25 mouse cellular contexts compared by ENCODE assay signal in genomic region chr2:139493836-139494235, GRCm38 (mm10). TPM values are rescaled to one million over a fixed set of nuclear protein-coding genes. Genes with fewer than 3 reads are reported as not detected.
DNase-seq lines count a peak whose midpoint lies in the region; ATAC-seq lines count a peak whose summit lies in the region.
"Had no signal": no experiment of that assay in that cellular context is flagged by ENCODE, and none has a peak within 500 bp of the region (broad histone marks: within the 10 kb centered on the region; RNA-seq: fewer than 3 reads in every experiment).

Sptlc3 (plus strand) TSS chr2:139493913.

- no peak within 1 kb of the TSS for H3K27ac ChIP-seq in kidney, embryonic 14.5 days (ENCODE audit: low read depth, low read length)
- H3K27ac ChIP-seq in embryonic facial prominence, embryonic 14.5 days (replicated peaks; ENCODE audit: low read depth, low read length): no peak within 1 kb of the TSS
- no peak within 1 kb of the TSS for H3K27ac ChIP-seq in limb, embryonic 15.5 days
- H3K27ac ChIP-seq: hindbrain, postnatal 0 days; kidney, postnatal 0 days; layer of hippocampus, adult 2 months; left cerebral cortex, adult 2 months; neural tube, embryonic 15.5 days had no signal

- no peaks in the 10 kb centered on the region for H3K27me3 ChIP-seq in kidney, embryonic 14.5 days (ENCODE audit: control insufficient read depth, insufficient read depth, low read length)
- H3K27me3 ChIP-seq in embryonic facial prominence, embryonic 14.5 days (replicated peaks; ENCODE audit: control insufficient read depth, insufficient read depth, low read length): no peaks in the 10 kb centered on the region
- no peaks in the 10 kb centered on the region for H3K27me3 ChIP-seq in limb, embryonic 15.5 days
- H3K27me3 ChIP-seq: heart, embryonic 12.5 days; neural tube, embryonic 15.5 days had no signal

- no peak for DNase-seq in kidney, adult 9 months
- peak; percentile 1 for DNase-seq in R1 (ENCODE audit: low read depth, low spot score)
- peak; percentile 64 for DNase-seq in embryonic facial prominence, embryonic 14.5 days (ENCODE audit: low spot score)
- DNase-seq in adrenal gland, postnatal 10 days: no peak
- no peak for DNase-seq in thymus, adult 18-20 months
- DNase-seq in cerebellum, adult 8-10 months: no peak
- DNase-seq: cerebellum, postnatal 14 days; lung, adult 18-20 months; midbrain, embryonic 14.5 days; right cerebral cortex, postnatal 25 days had no signal

- no peak for ATAC-seq in kidney, embryonic 14.5 days (ENCODE audit: low FRiP score, low TSS enrichment)
- peak; percentile 50; the same call in 1 of the 2 replicates for ATAC-seq in embryonic facial prominence, embryonic 14.5 days (ENCODE audit: low read depth)
- ATAC-seq in limb, embryonic 15.5 days (ENCODE audit: insufficient number of reproducible peaks, low FRiP score, low TSS enrichment, low read depth): no peak
- ATAC-seq: forebrain, embryonic 14.5 days; hindbrain, postnatal 0 days had no signal

- H3K4me2 ChIP-seq in kidney, embryonic 14.5 days (replicated peaks; ENCODE audit: low read depth, low read length): peak within 1 kb of the TSS; percentile 25
- peak within 1 kb of the TSS; percentile 35 for H3K4me2 ChIP-seq in embryonic facial prominence, embryonic 14.5 days (ENCODE audit: low read depth, low read length)
- no peak within 1 kb of the TSS for H3K4me2 ChIP-seq in limb, embryonic 15.5 days
- H3K4me2 ChIP-seq: heart, embryonic 12.5 days; neural tube, embryonic 15.5 days had no signal

- no peaks in the 10 kb centered on the region for H3K9me3 ChIP-seq in kidney, embryonic 14.5 days (ENCODE audit: control insufficient read depth, low read length)
- no peaks in the 10 kb centered on the region for H3K9me3 ChIP-seq in embryonic facial prominence, embryonic 14.5 days (ENCODE audit: control insufficient read depth, low read length)
- H3K9me3 ChIP-seq in limb, embryonic 15.5 days: no peaks in the 10 kb centered on the region
- H3K9me3 ChIP-seq: heart, embryonic 12.5 days; neural tube, embryonic 15.5 days had no signal

- no peak within 1 kb of the TSS for H3K9ac ChIP-seq in kidney, embryonic 14.5 days (ENCODE audit: low read depth, low read length)
- no peak within 1 kb of the TSS for H3K9ac ChIP-seq in embryonic facial prominence, embryonic 14.5 days (ENCODE audit: low read depth, low read length)
- no peak within 1 kb of the TSS for H3K9ac ChIP-seq in limb, embryonic 15.5 days
- H3K9ac ChIP-seq: heart, embryonic 12.5 days; neural tube, embryonic 15.5 days had no signal

- H3K4me1 ChIP-seq in kidney, embryonic 14.5 days (ENCODE audit: control insufficient read depth, insufficient read depth, low read length): no peaks in the 10 kb centered on the region
- H3K4me1 ChIP-seq in embryonic facial prominence, embryonic 14.5 days (ENCODE audit: control insufficient read depth, insufficient read depth, low read length): no peaks in the 10 kb centered on the region
- no peaks in the 10 kb centered on the region for H3K4me1 ChIP-seq in limb, embryonic 15.5 days
- H3K4me1 ChIP-seq: heart, embryonic 12.5 days; neural tube, embryonic 15.5 days had no signal

- H3K4me3 ChIP-seq in kidney, embryonic 14.5 days (ENCODE audit: low read length): no peak within 1 kb of the TSS
- H3K4me3 ChIP-seq in embryonic facial prominence, embryonic 14.5 days (ENCODE audit: low read depth, low read length): peak within 1 kb of the TSS; percentile 5; the same call in 1 of the 2 replicates
- peak within 1 kb of the TSS; percentile 23 for H3K4me3 ChIP-seq in limb, embryonic 15.5 days
- H3K4me3 ChIP-seq: heart, embryonic 12.5 days; layer of hippocampus, adult 2 months; left cerebral cortex, adult 2 months; myocyte; neural tube, embryonic 15.5 days had no signal

- 48% methylated on average over 5 of the region's 5 CpGs for WGBS in kidney, embryonic 14.5 days
- 56% methylated on average over 5 of the region's 5 CpGs for WGBS in embryonic facial prominence, embryonic 14.5 days
- 52% methylated on average over 5 of the region's 5 CpGs for WGBS in limb, embryonic 15.5 days

- no peaks in the 10 kb centered on the region for H3K36me3 ChIP-seq in kidney, embryonic 14.5 days (ENCODE audit: control insufficient read depth, insufficient read depth, low read length)
- H3K36me3 ChIP-seq in embryonic facial prominence, embryonic 14.5 days (ENCODE audit: control insufficient read depth, insufficient read depth, low read length): no peaks in the 10 kb centered on the region
- no peaks in the 10 kb centered on the region for H3K36me3 ChIP-seq in limb, embryonic 15.5 days
- H3K36me3 ChIP-seq: heart, embryonic 12.5 days; neural tube, embryonic 15.5 days had no signal

RNA-seq across cellular contexts. Expression of gene Sptlc3, which starts in this region (rescaled TPM):
- 0.39 and 0.46 TPM in 2 replicates for polyA plus RNA-seq in kidney, embryonic 14.5 days (2014; fragmentation: Nextera tagmentation; extraction: Ambion mirVana)
- polyA plus RNA-seq in embryonic facial prominence, embryonic 14.5 days (2014; fragmentation: Nextera tagmentation; extraction: Ambion mirVana): 4.2 and 4.5 TPM in 2 replicates
- polyA plus RNA-seq in limb, embryonic 15.5 days (2015; fragmentation: Nextera tagmentation; extraction: Ambion mirVana): 29.6 and 29.7 TPM in 2 replicates
- not detected for total RNA-seq in adrenal gland, postnatal 10 days (2021)
- total RNA-seq: adrenal gland, adult 18-20 months; granulocyte monocyte progenitor cell, adult 5-6 weeks; heart, postnatal 25 days; hindbrain, postnatal 0 days; layer of hippocampus, adult 2 months; left cerebral cortex, adult 2 months; liver, adult 2 months; MEL had no signal
- polyA plus RNA-seq: forebrain, embryonic 14.5 days; liver, adult 2 months; midbrain, embryonic 14.5 days; myocyte had no signal

Comparison
In these comparisons a context has a peak if more than half of its experiments do, and no peak if none do; other contexts are left out.
1. DNase-seq: peak in R1 (single experiment) and embryonic facial prominence, embryonic 14.5 days (single experiment); none in kidney, adult 9 months (single experiment), adrenal gland, postnatal 10 days (single experiment), thymus, adult 18-20 months (0 of 2) and cerebellum, adult 8-10 months (single experiment).